Mouse (Mus musculus): ENCODE measurements around the gene Gm3020.
"Not testable (repeated sequence)": the region's sequence is repeated elsewhere in the genome, so short reads cannot be mapped to it uniquely, and the experiment has no call there.

Gm3020 gene

DNA sequence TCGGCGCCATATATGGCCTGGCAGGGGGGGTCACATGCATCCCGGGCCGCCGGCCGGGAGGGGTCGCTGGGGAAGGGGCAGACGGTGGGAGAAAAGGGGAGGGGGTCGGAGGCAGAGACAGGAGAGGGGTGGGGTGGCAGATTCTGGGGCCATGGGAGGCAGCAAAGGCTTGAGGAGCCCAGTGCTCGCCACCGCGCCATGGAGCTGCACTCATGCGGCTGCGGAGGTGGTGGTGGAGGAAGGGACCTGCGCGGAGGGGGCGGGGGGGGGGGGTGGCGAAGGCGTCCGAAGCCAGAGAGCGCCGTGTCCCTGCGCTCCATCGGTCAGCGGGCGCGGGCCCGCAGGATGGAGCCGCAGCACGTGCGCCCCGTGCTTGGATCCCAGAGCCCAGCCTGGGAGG lies at the start of gene Gm3020:
Gene Gm3020 (plus strand): TSS at position 301 of the 400 bp plus-strand sequence.
- DNase-seq (ENCODE audit: low read depth) = not testable (repeated sequence)

DNA sequence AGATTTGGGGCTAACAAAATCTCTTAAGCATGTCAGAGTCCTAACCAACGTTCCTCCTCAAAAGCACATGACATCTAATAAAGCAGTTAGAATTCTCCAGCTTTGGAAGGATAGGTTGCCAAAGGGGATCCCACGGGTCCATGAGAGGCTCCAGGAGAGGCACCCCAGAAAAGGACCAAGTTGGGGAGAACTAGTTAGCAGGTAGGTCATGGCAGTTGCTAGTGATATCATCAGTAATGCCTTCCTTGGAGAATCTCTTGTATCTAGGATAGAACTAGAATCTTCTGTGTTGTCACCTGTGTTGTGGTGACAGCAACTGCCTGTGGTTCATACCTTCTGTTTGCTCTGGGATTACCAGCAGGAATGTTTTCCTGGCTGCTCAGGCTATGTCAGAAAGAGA lies 17.6 kb upstream of the Gm3020 start, which contains the start of gene Gm3012:
Gene Gm3012 (plus strand): TSS at position 301 of the 400 bp plus-strand sequence.
- not testable (repeated sequence) for DNase-seq (ENCODE audit: low read depth)

DNA sequence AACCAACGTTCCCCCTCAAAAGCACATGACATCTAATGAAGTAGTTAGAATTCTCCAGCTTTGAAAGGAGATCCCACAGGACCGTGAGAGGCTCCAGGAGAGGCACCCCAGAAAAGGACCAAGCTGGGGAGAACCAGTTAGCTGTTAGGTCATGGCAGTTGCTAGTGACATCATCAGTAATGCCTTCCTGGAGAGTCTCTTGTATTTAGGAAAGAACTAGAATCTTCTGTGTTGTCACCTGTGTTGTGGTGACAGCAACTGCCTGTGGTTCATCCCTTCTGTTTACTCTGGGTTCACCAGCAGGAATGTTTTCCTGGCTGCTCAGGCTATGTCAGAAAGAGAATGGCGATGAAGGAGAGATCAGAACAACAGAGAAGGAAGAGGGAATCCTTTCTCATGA lies 36.7 kb downstream of the Gm3020 start, which contains the start of gene Gm3043:
Gene Gm3043 (plus strand): TSS at position 301 of the 400 bp plus-strand sequence.
- not testable (repeated sequence) for DNase-seq (ENCODE audit: low read depth)

All from induced T-regulatory cell, adult 2 months (primary cell).